Mouse (Mus musculus): ENCODE measurements around the gene Siglech. TPM values are rescaled to one million over a fixed set of nuclear protein-coding genes. Genes with fewer than 3 reads are reported as not detected.

The Siglech gene
- total RNA-seq, 2 experiments from 2014 or later = 0.10 to 0.13 TPM

Other genes starting within 250 kb of the Siglech start
- gene Tubgcp5, start 26.0 kb downstream of the Siglech start, total RNA-seq (2021) = 1 to 10 TPM; 7.7 to 8.2 TPM
- 10 to 100 TPM; 19.7 to 21.4 TPM for gene Cyfip1, start 73.6 kb downstream of the Siglech start, total RNA-seq (2021)
- gene Nipa2, start 194.3 kb downstream of the Siglech start, total RNA-seq (2021) = 10 to 100 TPM; 31.2 to 32.2 TPM